Mouse (Mus musculus) retina, postnatal 7 days (tissue): ENCODE data around the gene Rab6b.
A peak's percentile ranks its signal among the peaks of the same experiment; 100 is the strongest.
"Not testable (repeated sequence)": the region's sequence is repeated elsewhere in the genome, so short reads cannot be mapped to it uniquely, and the experiment has no call there.

Source experiments
- DNase-seq: peaks from one replicate; pipeline ENCODE4 v3.0.0-alpha.2; 2012; ENCODE audit warnings: low read depth, low spot score

Rab6b gene

DNA sequence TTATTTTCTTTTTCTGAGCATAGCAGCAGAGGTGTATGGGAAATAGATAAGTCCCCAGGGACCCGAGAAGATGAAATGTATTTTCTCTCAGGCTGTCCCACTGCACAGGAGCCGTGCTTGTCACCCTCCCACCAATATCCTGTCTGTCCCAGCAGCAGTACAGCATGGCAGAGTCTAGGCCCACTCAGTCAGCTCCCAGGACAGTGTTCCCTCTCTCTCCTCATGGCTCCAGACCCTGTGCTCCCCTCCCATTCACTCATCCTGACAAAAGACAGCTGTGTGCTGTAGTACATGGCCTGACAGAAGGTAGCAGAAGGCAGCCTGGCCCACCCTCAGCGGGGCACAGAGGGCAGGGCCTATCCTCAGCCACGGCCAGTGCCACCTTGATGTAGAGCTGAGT lies 32.3 kb downstream of the Rab6b start:
- DNase-seq: no peak

DNA sequence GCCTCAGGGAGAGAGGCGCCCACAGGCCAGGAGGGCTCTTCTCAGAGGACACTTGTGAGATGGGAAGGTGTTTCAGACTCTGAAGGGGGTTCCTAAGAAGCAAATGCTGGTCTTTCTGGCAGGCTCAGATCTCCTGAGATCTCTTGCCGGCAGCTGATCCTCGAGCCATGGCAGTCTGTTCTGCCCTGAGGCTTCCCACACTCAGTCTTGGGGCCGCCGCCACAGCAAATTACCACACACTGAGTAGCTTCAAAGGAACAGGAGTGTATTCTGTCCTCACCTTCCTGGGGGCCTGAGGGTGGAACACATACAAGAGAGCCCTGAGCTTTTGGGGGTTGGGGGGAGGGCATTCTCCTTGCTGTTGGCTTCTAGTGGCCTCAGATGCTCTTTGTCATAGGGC lies 33.8 kb downstream of the Rab6b start:
- DNase-seq: no peak

DNA sequence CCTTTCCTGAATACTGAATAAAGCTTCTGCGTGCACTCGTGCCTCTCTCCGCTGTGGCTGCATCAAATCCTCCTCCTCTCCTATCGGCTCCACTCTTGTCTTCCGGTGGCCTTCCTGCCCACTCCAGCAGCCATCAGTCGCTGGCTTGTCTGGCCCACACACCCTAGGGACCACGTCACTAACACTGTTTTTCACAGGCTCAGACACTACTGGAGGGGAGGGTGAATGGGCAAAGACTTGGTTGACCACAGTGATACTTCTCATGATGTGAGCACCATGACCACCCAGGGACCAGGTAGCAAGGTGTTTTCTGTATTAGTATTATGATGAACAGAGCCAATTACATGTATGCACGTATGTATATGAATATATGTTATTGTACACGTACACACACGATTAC lies 34.7 kb downstream of the Rab6b start:
- DNase-seq: no peak

DNA sequence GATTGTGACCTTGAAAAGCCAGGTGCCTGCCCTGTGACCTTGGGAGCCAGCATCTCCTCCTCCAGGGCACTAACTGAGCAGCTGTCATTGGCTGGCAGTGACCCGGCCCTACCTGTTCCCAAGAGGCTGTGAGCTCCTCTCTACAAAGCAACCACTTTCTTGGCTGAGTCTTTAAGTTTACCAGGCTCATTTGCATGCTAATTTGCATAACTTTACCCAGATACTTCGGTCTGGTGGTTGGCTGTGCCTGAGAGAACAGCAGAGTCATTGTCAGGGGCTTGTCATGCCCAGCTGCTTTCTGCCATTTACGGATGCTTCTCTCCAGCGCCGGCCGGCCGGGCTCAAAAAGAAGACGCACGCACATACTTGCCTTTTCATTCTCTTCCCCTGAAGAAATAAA lies 35.1 kb downstream of the Rab6b start:
- no peak for DNase-seq

DNA sequence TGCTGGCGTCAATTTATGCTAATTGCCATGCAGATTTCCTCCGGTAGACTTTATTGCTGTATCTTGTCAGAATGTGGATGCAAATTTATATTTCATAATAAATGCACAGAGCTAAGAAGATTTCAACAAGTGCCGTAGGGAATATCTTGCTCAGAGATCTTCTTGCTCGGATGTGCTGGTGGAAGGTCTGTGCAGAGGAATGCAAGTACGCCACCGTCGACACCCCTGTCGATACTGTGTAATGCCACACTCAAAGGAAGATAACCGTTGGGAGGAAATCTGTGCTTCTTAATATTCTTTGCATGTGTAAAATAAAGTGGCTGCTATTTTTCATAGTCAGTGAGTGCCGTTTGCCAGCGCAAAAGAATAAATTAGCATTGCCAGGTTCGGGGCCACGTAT lies 35.5 kb downstream of the Rab6b start:
- DNase-seq: no peak

DNA sequence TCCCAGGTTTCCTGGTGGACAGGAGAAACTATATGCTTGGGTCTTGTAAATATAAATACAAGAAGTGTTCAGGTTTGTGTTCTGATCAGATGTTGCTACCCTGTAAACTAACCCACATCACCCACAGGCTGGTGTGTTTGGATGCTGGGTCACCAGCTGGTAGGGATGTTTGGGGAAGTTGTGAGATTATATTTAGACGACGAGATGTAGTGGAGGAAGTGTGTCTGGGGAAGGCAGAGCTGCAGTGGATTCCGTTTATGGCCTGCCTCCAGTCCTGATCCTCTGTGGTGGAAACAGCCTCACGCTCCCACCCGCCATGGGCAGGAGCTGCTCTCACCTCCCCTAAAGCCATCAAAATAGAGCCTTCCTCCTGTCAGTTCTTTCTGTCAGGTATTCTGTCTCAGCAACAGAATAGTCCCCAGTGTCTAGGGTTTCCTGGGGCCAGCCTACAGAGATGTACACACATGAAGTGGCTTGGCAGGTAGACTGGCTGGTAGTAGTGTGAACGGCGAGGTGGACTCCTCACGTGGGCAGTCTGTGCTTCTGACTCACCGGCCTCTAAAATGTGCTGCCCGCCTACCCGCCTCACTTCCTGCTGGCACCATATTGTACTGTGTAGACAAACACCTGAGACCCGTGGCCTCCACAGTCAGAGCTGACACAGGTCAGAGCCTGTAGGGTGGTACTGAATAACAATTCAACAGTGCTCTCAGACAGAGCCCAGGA lies 37.6 kb downstream of the Rab6b start:
- no peak for DNase-seq

DNA sequence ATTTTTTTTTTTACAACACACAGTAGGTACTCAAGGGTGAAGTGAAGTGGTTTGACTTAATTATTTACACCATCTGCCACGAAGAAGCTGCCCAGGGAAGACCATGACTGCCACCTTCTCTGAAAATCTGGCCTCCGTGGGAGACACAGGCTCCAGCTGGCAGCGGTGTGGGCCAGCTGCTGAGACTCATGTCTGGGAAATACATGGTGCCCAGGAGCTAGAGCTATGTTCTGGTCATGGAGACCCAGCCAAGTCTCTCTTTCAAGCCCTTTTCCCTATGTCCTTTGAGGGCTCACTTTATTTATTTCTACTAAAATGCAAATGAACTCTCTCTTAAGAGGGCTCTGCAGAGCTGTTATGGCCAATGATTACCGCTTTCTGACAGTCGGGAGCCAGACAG lies 41.7 kb downstream of the Rab6b start:
- DNase-seq: no peak

DNA sequence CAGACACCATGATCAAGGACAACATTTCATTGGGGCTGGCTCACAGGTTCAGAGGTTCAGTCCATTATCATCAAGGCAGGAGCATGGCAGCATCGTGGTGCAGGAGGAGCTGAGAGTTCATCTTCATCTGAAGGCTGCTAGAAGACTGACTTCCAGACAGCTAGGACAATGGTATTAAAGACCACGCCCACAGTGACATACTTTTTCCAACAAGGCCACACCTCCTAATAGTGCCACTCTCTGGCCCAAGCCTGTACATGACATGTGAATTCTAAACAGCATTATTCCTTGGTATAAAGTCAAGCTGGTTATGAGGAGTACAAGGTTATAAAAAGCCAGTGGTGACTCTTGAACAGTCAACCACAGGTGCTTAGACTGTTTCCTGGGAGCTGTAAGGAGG lies 43.0 kb downstream of the Rab6b start:
- DNase-seq: no peak

DNA sequence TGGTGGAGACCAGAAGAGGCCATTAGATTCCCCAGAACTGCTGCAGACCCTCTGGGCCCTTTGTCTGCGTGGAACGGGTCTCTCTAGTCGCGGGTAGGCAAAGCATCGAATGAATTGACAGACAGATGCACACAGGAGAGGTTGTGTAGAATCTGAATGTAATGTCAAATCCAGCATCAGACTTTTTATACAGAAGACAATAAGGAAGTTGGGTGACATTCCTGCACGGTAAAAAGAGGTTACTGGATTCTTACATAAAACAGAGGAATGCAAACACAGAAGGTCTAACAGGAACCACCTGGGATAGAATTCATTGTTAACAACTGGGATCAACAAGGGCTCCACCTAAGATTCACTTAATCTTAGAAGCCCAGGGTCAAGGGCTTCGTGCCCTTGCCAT lies 43.6 kb downstream of the Rab6b start:
- DNase-seq: not testable (repeated sequence)

DNA sequence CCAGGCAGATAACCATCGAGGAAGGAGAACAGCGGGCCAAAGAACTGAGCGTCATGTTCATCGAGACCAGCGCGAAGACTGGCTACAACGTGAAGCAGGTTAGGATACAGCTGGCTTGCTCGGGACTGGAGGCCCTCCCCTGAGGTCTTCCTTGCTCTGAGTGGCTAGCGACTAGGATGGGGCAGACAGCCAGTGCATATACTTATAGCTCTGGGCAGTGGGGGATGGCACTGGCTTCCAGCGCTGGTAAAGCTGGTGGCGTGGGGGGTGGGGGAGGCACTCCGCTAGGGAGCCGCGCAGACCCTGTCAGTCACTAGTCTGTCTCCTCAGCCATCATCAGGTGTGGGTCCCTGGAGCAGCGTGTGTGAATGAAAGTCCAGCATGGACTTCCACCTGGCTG lies 52.2 kb downstream of the Rab6b start:
- no peak for DNase-seq

DNA sequence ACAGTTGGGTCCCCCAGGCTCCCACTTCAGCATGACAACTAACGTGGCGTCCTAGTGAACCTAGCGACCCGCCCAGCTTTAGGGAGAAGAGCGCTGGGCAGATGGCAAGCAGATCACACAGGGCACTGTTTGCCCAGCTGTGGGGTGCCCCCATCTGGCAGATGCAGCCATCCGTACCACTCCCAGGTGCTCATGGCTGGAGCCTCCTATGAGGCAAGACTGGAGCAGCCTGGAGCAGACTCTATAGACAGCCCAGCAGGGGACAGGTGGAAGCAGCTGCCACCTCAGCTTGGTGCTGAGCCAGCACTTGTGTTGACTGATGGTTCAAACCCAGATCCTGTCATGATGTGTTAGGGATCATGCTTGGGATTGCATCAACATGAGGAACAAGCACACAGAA lies 56.5 kb downstream of the Rab6b start:
- DNase-seq: no peak

DNA sequence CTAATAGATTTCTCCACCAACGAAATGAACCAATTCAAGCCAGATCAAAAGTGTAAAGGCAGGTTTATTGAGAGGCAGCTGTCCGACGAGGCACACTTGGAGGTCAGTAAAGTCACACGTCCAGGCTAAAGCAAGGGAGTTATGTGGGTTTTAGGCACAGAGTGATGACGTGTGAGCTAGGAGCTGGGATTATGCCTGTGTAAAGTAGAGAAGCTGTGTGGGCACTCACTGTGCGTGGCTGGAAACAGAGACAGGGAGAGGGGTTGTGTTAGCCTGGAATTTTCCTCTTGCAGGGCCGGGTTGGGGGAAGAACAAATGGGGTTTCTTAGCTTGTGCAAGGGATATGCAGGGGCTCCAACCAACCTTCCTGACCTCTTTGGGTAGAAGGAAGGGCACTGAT lies 57.2 kb downstream of the Rab6b start:
- DNase-seq: no peak

DNA sequence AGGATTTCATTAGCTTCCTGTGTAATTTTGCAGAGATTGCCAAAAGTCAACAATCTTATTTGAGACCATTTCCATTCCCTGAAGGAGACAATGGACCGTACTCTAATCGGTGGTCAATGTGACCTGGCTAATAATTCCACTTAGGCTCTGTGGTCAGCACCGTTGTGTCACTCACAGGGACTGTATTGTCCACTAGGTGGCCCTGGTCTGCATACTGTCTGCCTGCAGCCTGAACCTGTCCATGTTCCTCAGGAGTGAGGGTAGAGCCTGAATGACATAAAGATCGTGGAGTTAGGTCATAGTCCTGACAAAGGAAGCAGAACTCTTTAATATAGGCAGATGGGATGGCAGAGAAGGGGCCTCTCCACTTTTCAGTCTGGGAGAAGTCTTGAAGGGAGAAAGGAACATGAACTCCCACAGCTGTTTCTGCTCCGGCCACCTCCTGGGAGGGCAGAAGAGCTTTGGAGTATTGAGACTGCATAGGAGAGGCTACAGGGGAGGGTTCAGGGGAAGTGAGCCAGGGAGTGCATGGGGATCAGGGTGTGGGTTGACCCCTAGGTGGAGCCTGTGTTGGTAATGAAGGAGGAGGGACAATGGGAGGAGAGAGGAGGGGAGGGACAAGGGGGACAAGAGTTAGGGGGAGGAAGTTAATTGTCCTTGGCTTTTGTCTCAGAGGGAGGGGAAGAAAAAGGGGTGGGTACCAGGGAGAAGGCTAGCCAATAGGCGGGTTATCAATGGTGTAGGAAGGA lies 63.4 kb downstream of the Rab6b start:
- no peak for DNase-seq

DNA sequence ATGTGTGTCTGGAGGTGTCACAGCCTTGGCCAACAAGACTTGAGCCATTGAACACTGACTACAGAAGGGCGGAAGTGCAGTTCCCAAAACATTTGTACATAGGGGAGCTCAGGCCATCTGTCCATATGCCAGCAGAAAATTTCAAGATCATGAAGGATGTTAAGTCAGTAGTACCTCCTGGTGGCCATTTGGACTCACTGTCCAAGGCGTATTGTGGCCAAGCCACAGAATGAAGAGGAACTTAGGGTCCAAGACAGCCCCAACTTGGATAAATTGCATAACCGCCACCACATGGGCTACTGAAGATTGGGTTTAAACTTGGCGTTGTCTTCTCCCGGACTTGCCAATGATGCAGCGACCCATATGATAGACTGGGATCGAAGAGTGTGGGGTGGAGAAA lies 64.1 kb downstream of the Rab6b start:
- DNase-seq: no peak

DNA sequence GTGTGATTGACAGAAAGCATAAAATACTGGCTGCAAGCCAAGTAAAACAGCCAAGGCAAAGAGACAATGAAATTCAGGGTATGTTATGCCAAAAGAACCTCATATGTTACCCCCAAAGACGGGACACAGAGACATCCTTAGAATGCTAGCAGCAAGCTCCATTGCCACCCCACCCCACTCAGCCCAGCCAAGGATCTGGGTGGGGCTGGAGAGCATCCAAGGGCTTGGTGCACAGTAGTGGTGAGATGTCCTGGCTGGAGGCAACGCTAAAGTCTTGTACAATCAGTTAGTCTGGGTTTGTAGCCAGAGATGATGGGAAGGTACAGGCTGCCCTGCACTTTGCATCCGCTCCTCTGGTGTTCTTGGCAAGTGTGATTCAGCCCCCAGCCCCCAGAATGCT lies 68.7 kb downstream of the Rab6b start:
- no peak for DNase-seq

DNA sequence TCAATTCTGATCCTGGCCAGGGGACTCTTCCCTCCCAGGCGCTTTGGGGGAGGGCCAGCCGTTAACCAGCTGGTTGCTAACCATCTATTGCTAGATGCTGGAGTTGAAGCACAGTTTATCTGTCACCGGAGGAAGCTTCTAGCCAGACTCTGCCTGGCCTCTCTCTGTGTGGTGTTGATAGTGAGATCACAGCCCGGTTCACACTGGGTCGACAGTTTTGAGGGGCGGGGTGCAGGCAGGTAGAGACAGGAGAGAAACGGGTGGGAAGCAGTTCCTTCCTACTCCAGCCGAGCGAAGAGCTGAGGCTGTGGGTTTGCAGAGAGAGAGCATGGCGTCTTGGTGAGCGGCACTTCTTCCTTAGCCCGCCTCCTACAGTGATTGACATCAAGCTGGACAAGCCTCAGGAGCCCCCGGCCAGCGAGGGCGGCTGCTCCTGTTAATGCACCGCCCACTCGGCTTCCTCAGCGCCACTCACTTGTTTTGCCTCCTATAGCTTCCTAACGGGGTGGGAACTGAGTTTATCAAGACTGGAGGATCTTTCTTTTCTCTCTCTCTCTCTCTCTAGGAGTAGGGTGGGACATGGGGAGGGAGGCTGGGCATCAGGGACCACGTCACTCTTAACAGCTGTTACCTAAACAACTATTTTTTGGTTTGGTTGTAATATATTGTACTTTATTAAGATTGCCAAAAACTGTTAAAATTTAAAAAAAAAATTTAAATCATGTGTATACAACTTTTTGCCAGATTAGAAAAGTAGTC lies 69.4 kb downstream of the Rab6b start:
- DNase-seq: peak; percentile 33

DNA sequence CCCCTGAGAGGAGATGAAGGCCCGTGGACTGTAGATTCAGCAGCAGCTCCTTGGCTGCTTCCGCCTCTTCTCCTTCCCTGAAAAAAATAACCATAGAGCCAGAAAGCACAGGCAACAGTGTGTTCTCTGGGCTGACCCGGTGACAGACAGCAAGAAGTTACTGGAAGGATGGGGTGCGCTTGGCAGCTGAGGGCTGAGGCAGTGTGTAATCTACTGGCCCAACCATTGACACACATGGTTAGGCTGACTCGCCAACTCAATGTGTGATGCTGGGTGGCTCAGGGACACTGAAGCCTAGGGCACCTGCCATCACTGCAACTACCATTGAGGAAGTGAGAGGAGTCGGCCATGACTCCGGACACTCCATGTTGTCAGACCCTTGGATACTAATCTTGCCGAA lies 70.3 kb downstream of the Rab6b start:
- no peak for DNase-seq

DNA sequence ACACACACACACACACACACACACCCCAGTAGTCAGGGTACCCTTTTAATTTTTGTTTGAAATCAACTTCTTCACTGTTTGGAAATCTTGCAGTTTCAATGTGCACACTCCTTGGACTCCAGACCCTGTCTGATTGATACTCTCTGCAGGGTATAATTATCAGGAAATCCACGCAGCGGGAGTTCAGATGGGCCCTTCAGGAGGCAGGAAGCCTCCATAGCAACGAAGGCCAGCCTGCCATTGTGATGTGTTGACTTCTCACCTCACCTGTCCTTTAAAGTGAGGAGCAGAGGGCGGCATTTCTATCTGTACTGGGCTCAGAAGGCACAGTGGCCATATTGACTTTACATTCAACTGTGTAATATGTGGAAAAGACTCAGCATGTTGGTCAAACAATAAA lies 73.3 kb downstream of the Rab6b start:
- no peak for DNase-seq

DNA sequence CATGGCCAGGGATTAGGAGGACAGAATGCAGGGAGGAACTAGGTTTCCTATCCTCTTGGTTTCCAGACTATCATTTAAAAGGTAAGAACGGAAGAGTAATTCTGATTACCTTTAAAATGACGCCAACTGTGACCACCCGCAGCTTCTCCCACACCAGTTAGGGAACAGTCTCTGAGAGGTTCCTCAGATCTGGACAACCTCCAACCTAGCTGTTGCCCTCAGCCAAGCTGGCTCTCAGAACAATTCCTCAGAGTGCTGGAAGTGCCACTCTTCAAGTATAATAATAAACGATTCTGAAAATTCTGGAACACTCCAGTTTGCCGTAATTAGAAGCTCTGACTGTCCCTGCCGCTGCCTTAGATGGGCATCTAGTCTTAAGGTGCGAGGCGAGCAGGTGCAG lies 74.4 kb downstream of the Rab6b start:
- DNase-seq: no peak

DNA sequence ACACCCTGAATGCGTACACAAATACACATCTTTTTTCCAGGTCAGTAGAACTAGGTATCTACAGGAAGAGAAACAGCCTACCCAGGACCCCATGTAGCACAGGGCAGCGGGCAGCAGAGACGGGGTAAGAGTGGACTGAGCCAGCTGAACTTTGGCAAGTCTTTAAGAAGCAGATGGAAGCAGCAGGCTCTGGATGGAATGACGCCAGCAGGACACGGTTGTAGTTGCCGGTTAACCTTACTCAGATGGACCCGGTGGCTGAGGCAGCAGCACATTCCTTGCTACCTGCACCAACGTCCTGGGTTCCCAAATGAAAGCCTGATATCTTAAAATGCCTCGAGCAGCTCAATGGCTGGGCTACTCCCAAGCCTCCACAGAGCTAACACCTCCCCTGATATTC lies 75.2 kb downstream of the Rab6b start:
- DNase-seq: no peak

DNA sequence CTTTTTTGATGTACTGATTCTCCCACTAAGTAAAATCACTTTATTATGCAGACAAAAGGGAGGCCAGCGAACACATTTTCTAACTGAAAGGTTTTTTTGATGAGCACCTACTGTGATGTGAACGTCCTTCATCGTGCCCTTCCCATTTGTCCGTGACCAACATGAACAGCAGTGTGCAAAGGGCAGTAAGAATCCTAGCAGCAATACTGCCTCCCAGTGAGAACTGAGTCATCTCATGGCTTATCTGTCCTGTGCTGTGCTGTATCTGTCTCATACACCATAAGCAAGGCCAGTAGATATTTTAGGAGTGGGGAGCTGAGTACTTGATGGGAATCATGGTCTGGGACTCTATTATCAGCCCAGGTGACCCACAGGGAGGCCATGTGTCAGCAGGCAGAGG lies 76.8 kb downstream of the Rab6b start:
- DNase-seq: no peak

DNA sequence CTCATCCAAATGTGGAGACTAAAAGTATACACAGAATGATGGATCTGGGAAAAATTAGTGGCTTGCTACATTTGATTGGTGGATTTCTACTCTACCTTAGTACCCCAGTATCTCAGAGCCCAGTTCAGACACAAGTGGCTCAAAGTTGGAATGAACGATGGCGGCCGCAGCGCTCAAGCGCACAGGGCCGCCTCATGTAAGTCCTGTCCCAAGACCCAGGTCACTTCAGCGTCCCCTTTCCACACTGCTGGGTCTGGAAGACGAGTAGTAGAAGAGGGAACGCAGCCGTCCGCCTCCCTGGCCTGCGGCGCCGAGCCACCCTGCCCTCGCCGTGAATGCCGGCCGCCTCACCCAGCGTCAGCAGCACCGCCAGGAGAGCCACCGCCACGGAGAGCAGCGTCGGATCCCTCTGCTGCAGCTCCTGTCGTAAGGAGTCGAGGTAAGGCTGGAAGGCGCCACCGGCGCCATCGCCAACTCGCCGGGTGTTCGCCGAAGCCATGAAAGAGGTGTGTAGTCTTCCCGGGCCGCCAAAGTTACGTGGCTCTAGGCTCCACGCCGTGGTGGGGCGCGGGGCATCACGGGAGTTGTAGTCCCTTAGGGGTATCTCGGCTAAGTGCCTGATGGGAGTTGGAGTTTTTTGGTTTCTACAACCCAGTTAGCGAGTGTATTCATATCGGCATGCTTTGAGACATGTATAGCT lies 90.1 kb downstream of the Rab6b start, which contains the start of gene Srprb:
TSS of gene Srprb (minus strand) at position 577 of the 700 bp plus-strand sequence.
- peak; percentile 84 for DNase-seq
